Mouse (Mus musculus): ENCODE measurements around the gene Dbnl. TPM values are rescaled to one million over a fixed set of nuclear protein-coding genes. Genes with fewer than 3 reads are reported as not detected.

Gene Dbnl
- polyA plus RNA-seq, 1 experiment from 2014 or later = 108 TPM

DNA sequence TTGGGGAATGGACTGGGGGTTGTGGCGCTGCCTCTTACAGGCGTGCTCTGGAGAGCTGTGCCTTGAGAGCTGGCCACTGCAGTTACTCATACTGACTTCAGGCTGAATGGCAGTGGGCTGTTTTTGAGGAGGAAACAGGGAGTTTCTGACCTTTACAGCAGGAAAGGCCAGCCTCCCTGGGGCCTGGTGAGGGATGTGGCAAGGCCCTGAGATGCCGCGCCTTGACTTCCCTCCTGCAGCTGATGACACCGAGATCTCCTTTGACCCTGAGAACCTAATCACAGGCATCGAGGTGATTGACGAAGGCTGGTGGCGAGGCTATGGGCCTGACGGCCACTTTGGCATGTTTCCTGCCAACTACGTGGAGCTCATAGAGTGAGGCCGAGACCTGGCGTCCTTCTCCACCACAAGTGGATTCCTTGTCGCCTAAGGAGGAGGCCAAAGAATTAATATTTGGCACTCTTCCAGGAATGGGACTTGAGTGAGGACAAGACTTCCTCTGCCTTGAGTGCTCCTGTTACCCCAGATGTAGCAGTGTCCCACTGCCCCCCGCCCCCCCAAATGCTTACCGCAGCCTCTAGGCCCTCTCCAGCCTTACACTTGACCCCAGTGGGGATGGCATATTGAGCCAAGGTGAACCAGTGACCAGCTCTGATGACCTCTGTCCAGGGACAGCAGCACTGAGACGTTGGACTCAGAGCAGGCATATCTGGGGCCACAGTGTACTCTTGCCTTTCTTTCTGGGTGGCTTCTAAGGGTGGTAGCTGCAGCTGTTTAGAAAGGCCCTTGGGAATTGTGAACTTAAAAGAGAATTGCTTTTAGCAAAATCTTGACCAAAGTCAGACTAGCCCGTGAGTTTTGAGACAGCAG lies 11.6 kb downstream of the Dbnl start:
- 75% methylated on average over 17 of the region's 17 CpGs for WGBS
- no peak overlapping the region for H3K4me3 ChIP-seq (ENCODE audit: low read depth, low read length)
- no peak overlapping the region for H3K9ac ChIP-seq (replicated peaks; ENCODE audit: low read depth, low read length)
- no peak for ATAC-seq (ENCODE audit: insufficient number of reproducible peaks, insufficient read depth, low FRiP score, low read depth)
- 0 out of 2 replicates have a peak, but pooled peaks cover 7% of the 10 kb centered on the region for H3K4me1 ChIP-seq (ENCODE audit: control insufficient read depth, insufficient read depth, low read length)
- H3K4me2 ChIP-seq (replicated peaks; ENCODE audit: low read depth, low read length) = no peak overlapping the region
- H3K9me3 ChIP-seq (ENCODE audit: control insufficient read depth, low read depth, low read length) = no peaks in the 10 kb centered on the region
- H3K27ac ChIP-seq (ENCODE audit: low read length) = no peak overlapping the region
- no peaks in the 10 kb centered on the region for H3K27me3 ChIP-seq (ENCODE audit: control insufficient read depth, insufficient read depth, low read length)
- H3K36me3 ChIP-seq (ENCODE audit: control insufficient read depth, insufficient read depth, low read length) = peaks cover 48% of the 10 kb centered on the region

DNA sequence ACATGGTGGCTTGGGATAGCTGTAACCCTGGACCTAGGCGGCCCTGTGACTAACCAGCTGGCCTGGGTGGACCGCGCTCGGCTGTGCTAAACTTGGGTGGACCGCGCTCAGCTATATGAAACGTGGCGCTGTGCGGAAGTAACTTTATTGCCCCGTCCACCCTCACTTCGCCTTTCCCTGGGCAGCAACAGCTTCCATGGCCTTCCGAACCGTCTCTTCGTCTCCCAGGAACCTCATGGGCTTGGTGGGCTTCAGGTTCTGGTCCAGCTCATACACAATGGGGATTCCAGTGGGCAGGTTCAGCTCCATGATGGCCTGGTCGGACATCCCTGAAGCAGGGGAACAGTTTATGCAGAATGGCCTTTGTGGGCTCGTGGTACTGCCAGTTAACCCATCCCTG lies 13.2 kb downstream of the Dbnl start:
- Histone ChIP-seq H3K9ac (replicated peaks; ENCODE audit: low read depth, low read length) (no peak overlapping the region), H3K4me3 (ENCODE audit: low read depth, low read length) (no peak overlapping the region), H3K36me3 (ENCODE audit: control insufficient read depth, insufficient read depth, low read length) (peaks cover 32% of the 10 kb centered on the region), H3K4me1 (ENCODE audit: control insufficient read depth, insufficient read depth, low read length) (0 out of 2 replicates have a peak, but pooled peaks cover 7% of the 10 kb centered on the region), H3K27me3 (ENCODE audit: control insufficient read depth, insufficient read depth, low read length) (no peaks in the 10 kb centered on the region), H3K9me3 (ENCODE audit: control insufficient read depth, low read depth, low read length) (no peaks in the 10 kb centered on the region), H3K27ac (ENCODE audit: low read length) (no peak overlapping the region), H3K4me2 (replicated peaks; ENCODE audit: low read depth, low read length) (no peak overlapping the region)
- no peak for ATAC-seq (ENCODE audit: insufficient number of reproducible peaks, insufficient read depth, low FRiP score, low read depth)
- 92% methylated on average over 16 of the region's 16 CpGs for WGBS

DNA sequence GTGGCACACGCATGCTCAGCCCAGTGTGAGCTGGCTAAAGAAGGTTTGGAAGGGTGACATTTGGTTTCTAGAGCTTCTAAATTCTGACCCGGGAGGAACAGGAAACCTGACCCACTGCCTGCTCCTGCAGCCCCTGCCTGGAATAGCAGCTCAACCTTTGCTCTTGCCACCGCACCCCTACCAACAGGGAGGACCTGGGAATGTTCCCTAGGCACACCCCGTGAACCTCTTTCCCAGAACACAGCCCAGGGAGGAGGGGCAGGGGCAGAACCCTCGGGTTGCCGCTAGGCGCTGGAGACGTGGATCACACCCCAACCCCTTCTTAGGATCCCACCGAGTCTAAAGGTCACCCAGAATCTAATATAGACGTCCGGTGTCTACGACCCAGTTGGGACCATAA lies 13.7 kb downstream of the Dbnl start:
- H3K9me3 ChIP-seq (ENCODE audit: control insufficient read depth, low read depth, low read length) = no peaks in the 10 kb centered on the region
- H3K9ac ChIP-seq (replicated peaks; ENCODE audit: low read depth, low read length) = no peak overlapping the region
- no peak overlapping the region for H3K27ac ChIP-seq (ENCODE audit: low read length)
- WGBS = 61% methylated on average over 12 of the region's 12 CpGs
- ATAC-seq (ENCODE audit: insufficient number of reproducible peaks, insufficient read depth, low FRiP score, low read depth) = no peak
- no peaks in the 10 kb centered on the region for H3K27me3 ChIP-seq (ENCODE audit: control insufficient read depth, insufficient read depth, low read length)
- H3K4me2 ChIP-seq (replicated peaks; ENCODE audit: low read depth, low read length) = no peak overlapping the region
- no peak overlapping the region for H3K4me3 ChIP-seq (ENCODE audit: low read depth, low read length)
- 0 out of 2 replicates have a peak, but pooled peaks cover 7% of the 10 kb centered on the region for H3K4me1 ChIP-seq (ENCODE audit: control insufficient read depth, insufficient read depth, low read length)
- peaks cover 28% of the 10 kb centered on the region for H3K36me3 ChIP-seq (ENCODE audit: control insufficient read depth, insufficient read depth, low read length)

DNA sequence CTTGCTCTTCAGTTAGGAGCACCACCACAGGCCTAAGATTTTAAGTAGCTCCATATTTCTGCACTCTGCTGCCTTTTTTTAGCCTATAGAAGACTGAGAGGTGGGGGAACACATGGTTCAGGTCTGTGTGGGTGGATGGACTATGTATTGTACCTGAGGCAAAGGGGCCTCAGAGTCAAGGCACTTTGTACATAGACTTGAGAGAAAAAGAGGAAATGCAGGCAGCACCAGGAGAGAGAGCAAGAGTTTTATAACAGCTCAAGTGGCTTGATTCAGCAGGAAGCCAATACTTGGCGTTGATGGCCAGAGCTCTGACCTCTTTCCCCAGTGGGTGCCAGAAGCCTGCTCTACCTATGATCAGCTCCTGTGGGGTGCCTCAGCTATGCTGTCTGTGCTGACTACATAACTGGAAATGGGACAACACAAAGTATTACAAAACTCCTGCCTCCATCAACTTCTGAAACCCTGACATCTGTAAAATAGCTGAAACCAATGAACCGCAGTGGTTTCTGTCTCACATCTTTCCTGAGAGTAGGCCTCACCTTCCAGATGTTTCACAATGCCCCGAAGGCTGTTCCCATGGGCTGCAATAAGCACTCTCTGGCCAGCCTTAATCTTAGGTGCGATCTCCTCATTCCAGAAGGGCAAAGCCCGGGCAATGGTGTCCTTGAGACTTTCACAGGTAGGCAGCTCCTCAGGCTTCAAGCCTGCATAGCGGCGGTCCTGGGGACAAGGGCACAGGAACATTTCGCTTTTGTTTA lies 14.3 kb downstream of the Dbnl start:
- Histone ChIP-seq H3K4me3 (ENCODE audit: low read depth, low read length) (no peak overlapping the region), H3K27me3 (ENCODE audit: control insufficient read depth, insufficient read depth, low read length) (no peaks in the 10 kb centered on the region), H3K36me3 (ENCODE audit: control insufficient read depth, insufficient read depth, low read length) (peaks cover 21% of the 10 kb centered on the region), H3K4me2 (replicated peaks; ENCODE audit: low read depth, low read length) (no peak overlapping the region), H3K9ac (replicated peaks; ENCODE audit: low read depth, low read length) (no peak overlapping the region), H3K4me1 (ENCODE audit: control insufficient read depth, insufficient read depth, low read length) (0 out of 2 replicates have a peak, but pooled peaks cover 7% of the 10 kb centered on the region), H3K9me3 (ENCODE audit: control insufficient read depth, low read depth, low read length) (no peaks in the 10 kb centered on the region), H3K27ac (ENCODE audit: low read length) (no peak overlapping the region)
- WGBS = 80% methylated on average over 8 of the region's 8 CpGs
- ATAC-seq (ENCODE audit: insufficient number of reproducible peaks, insufficient read depth, low FRiP score, low read depth) = no peak

DNA sequence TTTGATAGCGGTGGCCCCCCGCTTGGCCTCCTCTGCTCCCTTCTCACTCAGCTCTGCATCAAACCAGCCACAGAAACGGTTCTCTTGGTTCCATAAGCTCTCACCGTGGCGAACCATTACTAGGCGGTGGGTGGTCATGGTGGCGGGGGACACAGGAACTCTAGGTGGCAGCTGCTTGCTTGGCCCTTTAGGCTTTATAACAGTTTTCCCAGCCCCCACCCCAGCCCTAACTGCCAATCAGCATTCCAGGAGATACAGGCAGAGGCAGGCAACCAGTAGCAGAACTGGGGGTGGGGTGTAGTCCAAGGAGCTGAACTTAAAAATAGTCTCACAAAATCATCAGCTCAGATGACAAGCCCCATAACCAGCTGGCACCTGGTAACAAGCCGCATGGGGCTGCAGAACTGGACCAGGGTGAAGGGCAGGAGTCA lies 15.3 kb downstream of the Dbnl start, which contains the start of gene Pgam2:
Gene Pgam2, minus strand, starts transcription at position 183 of the 431 bp plus-strand sequence.
- WGBS = 53% methylated on average over 8 of the region's 8 CpGs
- H3K27me3 ChIP-seq (ENCODE audit: control insufficient read depth, insufficient read depth, low read length) = no peaks in the 10 kb centered on the region
- 0 out of 2 replicates have a peak, but pooled peaks cover 7% of the 10 kb centered on the region for H3K4me1 ChIP-seq (ENCODE audit: control insufficient read depth, insufficient read depth, low read length)
- no peak within 1 kb of the TSS for H3K4me2 ChIP-seq (replicated peaks; ENCODE audit: low read depth, low read length)
- peaks cover 15% of the 10 kb centered on the region; the same call in 1 of the 2 replicates for H3K36me3 ChIP-seq (ENCODE audit: control insufficient read depth, insufficient read depth, low read length)
- ATAC-seq (ENCODE audit: insufficient number of reproducible peaks, insufficient read depth, low FRiP score, low read depth) = no peak
- no peak within 1 kb of the TSS for H3K4me3 ChIP-seq (ENCODE audit: low read depth, low read length)
- no peaks in the 10 kb centered on the region for H3K9me3 ChIP-seq (ENCODE audit: control insufficient read depth, low read depth, low read length)
- no peak within 1 kb of the TSS for H3K27ac ChIP-seq (ENCODE audit: low read length)
- no peak within 1 kb of the TSS for H3K9ac ChIP-seq (replicated peaks; ENCODE audit: low read depth, low read length)

DNA sequence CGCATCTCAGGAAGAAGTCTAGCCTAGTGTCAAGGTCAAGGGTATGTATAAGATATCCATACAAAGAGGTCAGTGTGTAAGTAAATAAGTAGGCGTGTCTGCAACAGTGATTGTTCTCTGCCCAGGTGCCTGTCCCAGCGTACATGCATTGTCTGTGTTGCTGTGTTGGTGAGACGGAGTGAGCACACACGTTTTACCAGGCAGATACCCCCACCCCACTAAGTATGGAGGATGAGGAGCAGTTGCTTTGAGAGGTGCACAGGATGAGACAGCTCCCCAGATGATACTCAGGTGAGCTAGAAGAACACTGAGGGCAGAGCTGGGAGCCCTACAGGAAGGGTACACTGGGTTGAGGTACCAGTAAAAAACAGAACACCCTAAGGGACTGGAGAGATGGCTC lies 15.9 kb downstream of the Dbnl start:
- H3K27ac ChIP-seq (ENCODE audit: low read length) = no peak overlapping the region
- H3K4me3 ChIP-seq (ENCODE audit: low read depth, low read length) = no peak overlapping the region
- no peak overlapping the region for H3K4me2 ChIP-seq (replicated peaks; ENCODE audit: low read depth, low read length)
- H3K9me3 ChIP-seq (ENCODE audit: control insufficient read depth, low read depth, low read length) = no peaks in the 10 kb centered on the region
- H3K27me3 ChIP-seq (ENCODE audit: control insufficient read depth, insufficient read depth, low read length) = no peaks in the 10 kb centered on the region
- peaks cover 11% of the 10 kb centered on the region; the same call in 1 of the 2 replicates for H3K36me3 ChIP-seq (ENCODE audit: control insufficient read depth, insufficient read depth, low read length)
- ATAC-seq (ENCODE audit: insufficient number of reproducible peaks, insufficient read depth, low FRiP score, low read depth) = no peak
- H3K4me1 ChIP-seq (ENCODE audit: control insufficient read depth, insufficient read depth, low read length) = 0 out of 2 replicates have a peak, but pooled peaks cover 7% of the 10 kb centered on the region
- 56% methylated on average over 5 of the region's 5 CpGs for whole genome bisulfite sequencing
- H3K9ac ChIP-seq (replicated peaks; ENCODE audit: low read depth, low read length) = no peak overlapping the region

DNA sequence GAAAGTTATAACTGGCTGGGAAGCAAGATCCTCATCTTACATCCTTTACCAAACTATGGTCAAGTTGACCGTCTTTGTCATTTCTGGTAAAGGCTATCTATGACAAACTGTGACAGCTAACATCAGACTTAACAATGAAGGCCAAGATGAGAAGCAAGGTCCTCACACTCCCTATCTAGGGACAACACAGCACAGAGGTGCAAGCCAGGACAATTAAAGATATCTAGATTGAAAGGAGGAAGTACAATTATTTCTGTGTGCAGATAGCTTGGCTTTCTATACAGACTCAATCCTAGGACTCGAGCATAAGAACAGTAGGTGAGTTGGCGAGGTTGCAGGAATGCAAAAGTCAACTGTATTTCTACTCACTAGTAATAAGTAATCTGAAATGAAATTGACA lies 17.4 kb downstream of the Dbnl start:
- WGBS = 75% methylated on average over 3 of the region's 3 CpGs
- Histone ChIP-seq H3K4me3 (ENCODE audit: low read depth, low read length) (no peak overlapping the region), H3K4me2 (replicated peaks; ENCODE audit: low read depth, low read length) (no peak overlapping the region), H3K9me3 (ENCODE audit: control insufficient read depth, low read depth, low read length) (no peaks in the 10 kb centered on the region), H3K27me3 (ENCODE audit: control insufficient read depth, insufficient read depth, low read length) (no peaks in the 10 kb centered on the region), H3K36me3 (ENCODE audit: control insufficient read depth, insufficient read depth, low read length) (no peaks in the 10 kb centered on the region; the same call in 1 of the 2 replicates), H3K9ac (replicated peaks; ENCODE audit: low read depth, low read length) (no peak overlapping the region), H3K4me1 (ENCODE audit: control insufficient read depth, insufficient read depth, low read length) (0 out of 2 replicates have a peak, but pooled peaks cover 7% of the 10 kb centered on the region), H3K27ac (ENCODE audit: low read length) (no peak overlapping the region)
- no peak for ATAC-seq (ENCODE audit: insufficient number of reproducible peaks, insufficient read depth, low FRiP score, low read depth)

DNA sequence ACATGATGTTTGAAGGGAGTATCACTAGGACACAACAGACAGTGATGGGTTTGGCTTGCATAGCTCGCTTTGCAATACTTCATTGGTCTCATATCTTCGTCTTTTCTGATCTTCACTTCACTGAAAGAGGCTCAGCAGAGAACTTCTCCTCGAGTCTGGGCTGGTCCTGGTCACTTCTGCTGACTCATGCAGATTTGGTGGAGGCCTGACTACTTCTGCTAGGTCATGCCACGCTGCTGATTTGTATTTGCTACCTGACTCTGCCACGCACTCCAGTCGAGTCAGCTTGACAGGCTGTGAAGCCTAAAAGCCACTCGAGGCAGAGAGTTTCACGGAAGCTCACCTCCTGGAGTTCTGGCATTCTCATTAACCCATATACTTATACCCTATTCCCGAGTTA lies 19.7 kb downstream of the Dbnl start:
- H3K9ac ChIP-seq (replicated peaks; ENCODE audit: low read depth, low read length) = no peak overlapping the region
- H3K27me3 ChIP-seq (ENCODE audit: control insufficient read depth, insufficient read depth, low read length) = no peaks in the 10 kb centered on the region
- no peaks in the 10 kb centered on the region for H3K36me3 ChIP-seq (ENCODE audit: control insufficient read depth, insufficient read depth, low read length)
- no peak overlapping the region for H3K4me3 ChIP-seq (ENCODE audit: low read depth, low read length)
- no peak overlapping the region for H3K27ac ChIP-seq (ENCODE audit: low read length)
- H3K9me3 ChIP-seq (ENCODE audit: control insufficient read depth, low read depth, low read length) = no peaks in the 10 kb centered on the region
- 85% methylated on average over 9 of the region's 9 CpGs for WGBS
- no peak for ATAC-seq (ENCODE audit: insufficient number of reproducible peaks, insufficient read depth, low FRiP score, low read depth)
- H3K4me2 ChIP-seq (replicated peaks; ENCODE audit: low read depth, low read length) = no peak overlapping the region
- 0 out of 2 replicates have a peak, but pooled peaks cover 7% of the 10 kb centered on the region for H3K4me1 ChIP-seq (ENCODE audit: control insufficient read depth, insufficient read depth, low read length)
